Mouse (Mus musculus) liver, adult 2 months (tissue): ENCODE measurements around the gene Irf2. TPM values are rescaled to one million over a fixed set of nuclear protein-coding genes. Genes with fewer than 3 reads are reported as not detected.
A peak's percentile ranks its signal among the peaks of the same experiment; 100 is the strongest.

Experiments used
- DNase-seq: peaks from one replicate; pipeline ENCODE4 v3.0.0-alpha.2; 2011; ENCODE audit warnings: low read depth, low spot score; ENCODE audit errors: extremely low read depth
- H3K27ac ChIP-seq: fragments of 200-500 bp; replicated peaks from 2 replicates; pipeline ENCODE4 v1.5.1; 2012; ENCODE audit warnings: low read depth, mild to moderate bottlenecking, control low read depth, inconsistent platforms, low read length; ENCODE audit not compliant: insufficient read depth
- H3K27me3 ChIP-seq: fragments of 200-500 bp; 2 replicates; pipeline ENCODE4 v1.6.1; 2012; ENCODE audit warnings: mild to moderate bottlenecking, moderate library complexity, low read length, inconsistent platforms; ENCODE audit not compliant: control insufficient read depth, insufficient read depth
- H3K36me3 ChIP-seq: fragments of 200-500 bp; 2 replicates; pipeline ENCODE4 v1.6.1; 2012; ENCODE audit warnings: low read length, inconsistent platforms; ENCODE audit not compliant: control insufficient read depth, insufficient read depth
- H3K4me1 ChIP-seq: fragments of 200-500 bp; 2 replicates; pipeline ENCODE4 v1.6.1; 2011; ENCODE audit warnings: low read length; ENCODE audit not compliant: control insufficient read depth, insufficient read depth
- H3K4me3 ChIP-seq: fragments of 200-500 bp; 2 replicates; pipeline ENCODE4 v1.5.1; 2011; ENCODE audit warnings: low read depth, mild to moderate bottlenecking, control low read depth, low read length, moderate library complexity; ENCODE audit not compliant: insufficient read depth
- H3K79me2 ChIP-seq: fragments of 200-500 bp; 2 replicates; pipeline ENCODE4 v1.6.1; 2012; ENCODE audit warnings: inconsistent platforms, mild to moderate bottlenecking, low read length, moderate library complexity; ENCODE audit not compliant: control insufficient read depth, insufficient read depth
- H3K9ac ChIP-seq: fragments of 200-500 bp; 2 replicates; pipeline ENCODE4 v1.6.1; 2012; ENCODE audit warnings: low read depth, mild to moderate bottlenecking, control low read depth, inconsistent platforms, low read length
- CTCF ChIP-seq: fragments of 200-500 bp; IDR thresholded peaks from 2 replicates; pipeline ENCODE4 v1.5.1; 2011; ENCODE audit warnings: low read depth, low read length, control low read depth
- POLR2A ChIP-seq: fragments of 200-500 bp; IDR thresholded peaks from 2 replicates; pipeline ENCODE4 v1.6.1; 2011; ENCODE audit warnings: low read length, control low read depth; ENCODE audit not compliant: insufficient read depth; ENCODE audit errors: extremely low read depth
- WGBS: fragments of 180-500 bp; shearing (Covaris S2); methylation state at CpG from one replicate; pipeline ENCODE4 v1.1.7; 2018; 5-methylcytosine and 5-hydroxymethylcytosine counted together
- polyA plus RNA-seq: library from polyadenylated mRNA; depleted of rRNA; stranded (reverse); fragments of >200 nt; gene quantifications from 2 replicates; pipeline ENCODE4 v1.2.3, GENCODE M21; 2012
- total RNA-seq: library from RNA; depleted of rRNA; stranded (reverse); fragments of >200 nt; gene quantifications from 2 replicates; pipeline ENCODE4 v1.2.3, GENCODE M21; 2014

The Irf2 gene
- total and polyA plus RNA-seq, 2 experiments = 13.7 to 23.4 TPM

DNA sequence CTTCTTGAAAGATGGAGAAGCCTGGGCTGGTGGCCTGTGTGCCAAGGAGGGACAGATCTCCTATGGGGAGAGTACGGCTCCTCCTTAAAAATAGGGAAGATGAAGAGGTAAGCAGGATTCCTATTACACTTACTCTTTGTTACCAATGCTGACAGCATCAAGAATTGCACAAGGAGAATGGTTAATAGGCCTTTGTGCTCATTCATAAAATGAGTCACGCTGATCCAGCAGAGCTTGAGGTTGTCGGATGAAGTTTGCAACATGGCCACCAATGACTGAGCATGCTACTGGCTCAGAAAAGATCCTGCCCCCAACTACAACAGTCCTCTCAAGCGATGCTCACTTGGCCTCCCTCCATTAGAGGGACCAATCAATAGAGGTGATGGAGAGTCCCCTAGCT, 42.0 kb upstream of the Irf2 start:
- WGBS = 91% methylated on average over 4 of the region's 4 CpGs

DNA sequence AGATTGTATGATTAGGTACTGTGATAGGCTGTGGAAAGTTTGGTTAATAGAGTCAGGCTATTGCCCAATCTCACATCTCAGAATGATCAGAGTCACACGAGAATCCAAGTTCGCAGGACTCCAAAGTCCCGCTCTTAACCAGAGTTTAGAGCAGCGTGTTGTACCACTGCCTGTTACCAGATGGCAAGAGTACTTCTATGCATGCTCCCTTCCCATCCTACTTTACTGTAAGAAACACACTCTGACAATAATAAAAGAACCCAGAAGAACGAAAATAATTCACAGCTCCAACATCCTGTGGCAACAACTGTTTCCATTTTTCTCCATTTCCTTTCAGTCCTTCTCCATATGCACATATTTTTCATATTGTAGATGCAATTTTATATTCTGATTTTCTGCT, 41.4 kb upstream of the Irf2 start:
- Histone ChIP-seq H3K4me1 (no peaks in the 10 kb centered on the region; the same call in 1 of the 2 replicates), H3K27me3 (no peaks in the 10 kb centered on the region), H3K4me3 (no peak overlapping the region), H3K27ac (no peak overlapping the region), H3K36me3 (no peaks in the 10 kb centered on the region), H3K9ac (no peak overlapping the region), H3K79me2 (no peaks in the 10 kb centered on the region)
- DNase-seq = peak; percentile 33
- 79% methylated on average over 5 of the region's 5 CpGs for WGBS
- TF ChIP-seq CTCF = no peak

More for the DNA sequence above, 42.0 kb upstream of the Irf2 start:
- H3K9ac ChIP-seq = no peak overlapping the region
- TF ChIP-seq CTCF (no peak), POLR2A (no peak)
- no peaks in the 10 kb centered on the region; the same call in 1 of the 2 replicates for H3K4me1 ChIP-seq
- no peak overlapping the region for H3K27ac ChIP-seq
- no peaks in the 10 kb centered on the region for H3K36me3 ChIP-seq
- H3K79me2 ChIP-seq = no peaks in the 10 kb centered on the region
- no peak for DNase-seq
- no peak overlapping the region for H3K4me3 ChIP-seq
- H3K27me3 ChIP-seq = no peaks in the 10 kb centered on the region

DNA sequence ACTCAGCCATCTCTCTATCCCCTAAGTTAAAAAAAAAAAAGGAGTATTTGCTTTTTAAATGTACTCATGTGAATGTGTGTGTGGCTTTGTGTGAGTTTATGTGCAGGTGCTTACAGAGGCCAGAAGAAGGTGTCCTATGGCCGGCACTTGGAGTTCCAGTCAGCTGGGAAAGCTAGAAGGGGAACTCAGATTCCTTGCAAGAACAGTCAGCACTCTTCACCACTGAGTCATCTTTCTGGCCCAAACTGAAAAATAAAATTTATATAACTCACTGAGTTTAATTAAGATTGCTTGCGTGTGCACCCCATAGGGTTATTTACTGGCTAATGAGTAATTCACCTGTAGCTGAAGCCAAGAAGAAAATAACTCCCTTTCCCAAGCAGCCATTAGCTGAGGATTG, 34.4 kb upstream of the Irf2 start:
- no peaks in the 10 kb centered on the region for H3K79me2 ChIP-seq
- WGBS = 90% methylated on average over 2 of the region's 2 CpGs
- no peak for DNase-seq
- TF ChIP-seq POLR2A = no peak
- TF ChIP-seq CTCF = no peak
- no peak overlapping the region for H3K4me3 ChIP-seq
- H3K36me3 ChIP-seq = no peaks in the 10 kb centered on the region
- no peak overlapping the region for H3K27ac ChIP-seq
- H3K4me1 ChIP-seq = no peaks in the 10 kb centered on the region
- no peaks in the 10 kb centered on the region for H3K27me3 ChIP-seq
- H3K9ac ChIP-seq = no peak overlapping the region

DNA sequence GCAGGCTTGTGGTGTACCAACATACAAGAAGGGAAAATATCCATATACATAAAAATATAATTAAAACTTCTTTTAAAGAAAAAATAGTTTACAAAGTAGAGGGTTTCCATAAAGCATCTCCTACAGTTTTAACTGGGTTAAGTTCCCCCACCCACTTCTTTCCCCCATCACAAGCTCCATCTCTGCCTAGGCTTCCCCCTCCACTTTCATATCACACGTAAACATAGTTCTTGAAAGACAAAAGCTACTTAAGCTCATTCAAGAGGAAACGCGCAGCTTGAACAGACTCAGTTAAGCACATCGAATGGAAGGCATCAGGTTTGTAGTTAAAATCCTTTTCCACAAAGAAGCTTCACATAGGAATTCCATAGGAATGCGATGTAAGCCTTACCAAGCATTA, 32.8 kb upstream of the Irf2 start:
- no peak for DNase-seq
- no peaks in the 10 kb centered on the region for H3K79me2 ChIP-seq

DNA sequence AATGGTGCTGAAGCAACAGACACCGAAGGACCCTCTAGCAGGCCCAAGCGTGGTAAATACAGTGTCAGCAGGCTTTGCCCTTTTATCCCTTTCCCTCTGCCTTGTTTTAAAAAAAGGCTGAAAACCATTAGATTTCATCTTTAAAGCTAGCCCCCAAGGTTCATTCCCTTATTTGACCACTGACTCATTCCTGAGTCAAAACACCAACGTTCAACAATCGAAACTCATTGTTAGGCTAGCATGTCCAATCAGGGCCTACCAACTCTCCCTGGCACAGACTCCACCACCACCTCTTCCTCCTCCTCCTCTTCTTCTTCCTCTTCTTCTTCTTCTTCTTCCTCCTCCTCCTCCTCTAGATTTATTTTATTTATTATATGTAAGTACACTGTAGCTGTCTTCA, 30.2 kb upstream of the Irf2 start:
- no peak for DNase-seq
- Histone ChIP-seq H3K4me1 (no peaks in the 10 kb centered on the region), H3K9ac (no peak overlapping the region), H3K27ac (no peak overlapping the region), H3K4me3 (no peak overlapping the region), H3K79me2 (no peaks in the 10 kb centered on the region), H3K27me3 (no peaks in the 10 kb centered on the region), H3K36me3 (no peaks in the 10 kb centered on the region)
- TF ChIP-seq POLR2A (no peak), CTCF (no peak)
- 90% methylated on average over 4 of the region's 4 CpGs for WGBS

More for the DNA sequence above, 32.8 kb upstream of the Irf2 start:
- Histone ChIP-seq H3K27me3 (no peaks in the 10 kb centered on the region), H3K36me3 (no peaks in the 10 kb centered on the region), H3K9ac (no peak overlapping the region), H3K27ac (no peak overlapping the region), H3K4me3 (no peak overlapping the region), H3K4me1 (no peaks in the 10 kb centered on the region)
- whole genome bisulfite sequencing = 87% methylated on average over 5 of the region's 5 CpGs
- TF ChIP-seq CTCF (no peak), POLR2A (no peak)

DNA sequence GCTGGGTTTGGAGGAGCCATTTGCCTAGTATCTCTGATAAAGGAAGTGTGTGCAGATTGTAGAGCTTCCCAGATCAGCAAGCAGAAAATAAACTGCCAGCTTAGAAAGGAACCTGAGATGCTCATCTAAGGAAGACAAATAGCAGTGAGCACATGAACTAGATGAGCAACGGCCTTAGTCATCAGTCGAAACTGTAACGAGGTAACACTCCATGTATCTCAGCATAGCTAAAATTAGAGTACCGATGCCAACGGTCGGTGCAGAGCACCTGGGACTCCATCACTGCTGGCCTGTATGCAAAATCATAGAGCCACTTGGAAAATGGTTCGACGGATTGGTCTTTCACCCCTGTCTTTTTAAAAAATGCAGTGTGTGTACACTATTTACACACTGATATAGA, 29.2 kb upstream of the Irf2 start:
- TF ChIP-seq POLR2A = no peak
- TF ChIP-seq CTCF = no peak
- 88% methylated on average over 8 of the region's 8 CpGs for WGBS
- no peak for DNase-seq
- Histone ChIP-seq H3K27ac (no peak overlapping the region), H3K79me2 (no peaks in the 10 kb centered on the region), H3K36me3 (no peaks in the 10 kb centered on the region), H3K9ac (no peak overlapping the region), H3K27me3 (no peaks in the 10 kb centered on the region), H3K4me1 (no peaks in the 10 kb centered on the region), H3K4me3 (no peak overlapping the region)
